Mouse (Mus musculus) kidney, adult 2 months (tissue): ENCODE measurements around the gene Arhgap11a. TPM values are rescaled to one million over a fixed set of nuclear protein-coding genes. Genes with fewer than 3 reads are reported as not detected.

Experiments
- DNase-seq: peaks from one replicate; pipeline ENCODE4 v3.0.0; 2021
- H3K27ac ChIP-seq: fragments of 200-500 bp; 2 replicates; pipeline ENCODE4 v1.5.1; 2012; ENCODE audit warnings: low read depth, low read length, control low read depth, inconsistent platforms; ENCODE audit not compliant: insufficient read depth
- H3K27me3 ChIP-seq: fragments of 200-500 bp; replicated peaks from 2 replicates; pipeline ENCODE4 v1.6.1; 2012; ENCODE audit warnings: mild to moderate bottlenecking, moderate library complexity, low read length, inconsistent platforms; ENCODE audit not compliant: control insufficient read depth, insufficient read depth
- H3K36me3 ChIP-seq: fragments of 200-500 bp; 2 replicates; pipeline ENCODE4 v1.6.1; 2012; ENCODE audit warnings: mild to moderate bottlenecking, moderate library complexity, low read length, inconsistent platforms; ENCODE audit not compliant: control insufficient read depth, insufficient read depth
- H3K4me1 ChIP-seq: fragments of 200-500 bp; 2 replicates; pipeline ENCODE4 v1.6.1; 2011; ENCODE audit warnings: low read length; ENCODE audit not compliant: control insufficient read depth, insufficient read depth
- H3K4me3 ChIP-seq: fragments of 200-500 bp; 2 replicates; pipeline ENCODE4 v1.5.1; 2011; ENCODE audit warnings: mild to moderate bottlenecking, low read depth, low read length, control low read depth; ENCODE audit not compliant: insufficient read depth
- CTCF ChIP-seq: fragments of 200-500 bp; conservative IDR thresholded peaks from 2 replicates; pipeline ENCODE4 v1.5.1; 2011; ENCODE audit warnings: low read depth, mild to moderate bottlenecking, control low read depth, low read length, moderate library complexity, mixed read lengths; ENCODE audit not compliant: insufficient read depth, insufficient read length
- POLR2A ChIP-seq: fragments of 200-500 bp; IDR thresholded peaks from one replicate; pipeline ENCODE4 v1.6.1; 2011; ENCODE audit warnings: low read depth, low read length, control low read depth
- WGBS: fragments of 180-500 bp; shearing (Covaris S2); methylation state at CpG from one replicate; pipeline ENCODE4 v1.1.7; 2018; 5-methylcytosine and 5-hydroxymethylcytosine counted together
- polyA plus RNA-seq: library from polyadenylated mRNA; depleted of rRNA; stranded (reverse); fragments of >200 nt; gene quantifications from 2 replicates; pipeline ENCODE4 v1.2.3, GENCODE M21; 2012; rRNA removed

Arhgap11a gene
- polyA plus RNA-seq, 1 experiment = 1.0 TPM

DNA sequence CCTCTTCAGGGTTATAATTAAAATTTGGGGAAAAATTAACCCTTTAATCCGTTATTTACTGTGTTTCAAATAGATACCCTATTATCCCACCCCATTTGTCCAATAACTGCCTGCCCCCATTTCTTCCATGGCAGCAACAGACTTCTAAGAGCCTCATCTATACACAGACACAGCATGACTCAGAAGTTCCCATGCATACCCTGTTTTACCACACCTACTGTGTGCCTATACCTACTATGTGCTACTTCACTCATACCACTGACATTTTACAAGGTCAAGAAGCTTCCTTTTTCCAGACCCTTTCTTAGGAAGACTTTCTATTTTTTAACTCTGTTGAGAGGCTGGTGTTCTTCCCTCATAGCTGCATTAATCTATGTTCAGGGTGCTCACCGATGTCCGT, 54.9 kb downstream of the Arhgap11a start:
- H3K27me3 ChIP-seq = no peaks in the 10 kb centered on the region
- TF ChIP-seq POLR2A (no peak), CTCF (no peak)
- no peaks in the 10 kb centered on the region for H3K4me1 ChIP-seq
- no peaks in the 10 kb centered on the region for H3K36me3 ChIP-seq
- DNase-seq = no peak
- WGBS = 79% methylated on average over 3 of the region's 3 CpGs
- H3K27ac ChIP-seq = no peak overlapping the region
- no peak overlapping the region for H3K4me3 ChIP-seq

DNA sequence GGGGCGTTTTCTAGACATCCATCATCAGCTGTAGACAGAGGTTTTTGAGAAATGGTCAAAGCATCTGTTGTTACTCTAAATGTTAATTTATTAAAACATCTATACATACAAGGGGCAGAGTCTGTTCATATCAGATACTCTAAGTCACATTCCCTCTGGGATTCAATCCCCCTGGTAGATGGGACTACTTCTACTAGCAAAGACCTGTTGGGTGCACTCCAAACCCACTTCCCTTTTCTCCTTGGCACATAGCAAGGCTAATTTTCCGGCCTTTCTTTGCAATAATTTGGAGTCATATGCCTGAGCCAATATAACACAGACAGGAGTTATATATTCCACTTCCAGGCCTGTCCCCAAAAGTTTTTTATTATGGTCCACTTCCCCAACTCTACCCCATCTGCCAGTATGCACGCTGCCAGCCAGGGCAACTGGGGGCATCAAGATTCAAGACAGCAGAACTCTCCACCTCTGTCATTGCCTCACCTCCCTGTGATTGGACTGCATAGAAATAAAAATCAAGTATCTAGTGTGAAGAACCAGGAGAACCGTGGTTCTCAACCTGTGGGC, 59.6 kb downstream of the Arhgap11a start:
- H3K4me3 ChIP-seq = no peak overlapping the region
- WGBS = 83% methylated on average over 4 of the region's 4 CpGs

DNA sequence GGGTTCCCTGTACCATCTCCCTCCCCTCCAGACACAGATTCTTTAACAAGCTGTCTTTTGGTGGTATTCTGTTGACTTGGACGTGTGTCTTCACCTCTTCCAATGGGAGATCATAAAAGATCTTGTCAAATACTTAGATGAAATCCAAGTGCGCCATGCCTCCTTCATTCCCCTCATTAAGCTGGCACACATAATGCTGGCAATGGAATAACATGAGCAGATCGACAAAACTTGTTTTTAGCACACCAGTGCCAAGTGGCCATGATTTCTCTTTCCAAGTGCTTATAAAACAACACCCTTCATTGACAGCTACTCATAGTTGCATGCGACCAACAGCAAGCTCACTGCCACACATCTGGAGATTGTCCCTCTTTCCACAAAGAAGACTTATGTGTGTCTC, 60.6 kb downstream of the Arhgap11a start:
- TF ChIP-seq CTCF (no peak), POLR2A (no peak)
- WGBS = 83% methylated on average over 4 of the region's 4 CpGs

More for the DNA sequence above, 59.6 kb downstream of the Arhgap11a start:
- H3K27ac ChIP-seq = no peak overlapping the region
- DNase-seq = no peak
- H3K27me3 ChIP-seq = no peaks in the 10 kb centered on the region
- H3K4me1 ChIP-seq = no peaks in the 10 kb centered on the region
- H3K36me3 ChIP-seq = no peaks in the 10 kb centered on the region
- TF ChIP-seq POLR2A (no peak), CTCF (no peak)

DNA sequence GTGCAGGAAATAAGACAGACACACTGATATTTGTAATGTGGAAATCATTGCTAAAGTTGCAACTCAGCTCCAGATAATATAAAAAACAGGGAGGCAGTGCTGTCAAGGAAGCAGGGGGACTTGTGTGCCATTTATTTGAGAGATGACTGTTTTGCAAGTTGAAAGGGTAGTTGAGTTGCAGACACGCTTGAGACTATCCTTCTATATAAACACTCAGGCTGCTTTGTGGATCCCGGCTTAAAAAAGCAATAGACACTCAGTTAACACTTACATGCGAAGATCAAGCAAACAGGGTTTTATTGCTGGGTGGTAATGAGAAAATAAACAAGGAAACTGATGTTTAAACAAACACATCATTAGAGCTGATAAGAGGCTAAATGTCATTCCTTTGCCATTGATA, 63.6 kb downstream of the Arhgap11a start:
- TF ChIP-seq POLR2A (no peak), CTCF (no peak)
- DNase-seq = no peak
- Histone ChIP-seq H3K36me3 (no peaks in the 10 kb centered on the region), H3K27ac (no peak overlapping the region), H3K4me1 (no peaks in the 10 kb centered on the region), H3K4me3 (no peak overlapping the region), H3K27me3 (no peaks in the 10 kb centered on the region)
- 36% methylated on average over 3 of the region's 3 CpGs for WGBS

More for the DNA sequence above, 60.6 kb downstream of the Arhgap11a start:
- Histone ChIP-seq H3K4me3 (no peak overlapping the region), H3K27ac (no peak overlapping the region), H3K4me1 (no peaks in the 10 kb centered on the region), H3K27me3 (no peaks in the 10 kb centered on the region), H3K36me3 (no peaks in the 10 kb centered on the region)
- no peak for DNase-seq

DNA sequence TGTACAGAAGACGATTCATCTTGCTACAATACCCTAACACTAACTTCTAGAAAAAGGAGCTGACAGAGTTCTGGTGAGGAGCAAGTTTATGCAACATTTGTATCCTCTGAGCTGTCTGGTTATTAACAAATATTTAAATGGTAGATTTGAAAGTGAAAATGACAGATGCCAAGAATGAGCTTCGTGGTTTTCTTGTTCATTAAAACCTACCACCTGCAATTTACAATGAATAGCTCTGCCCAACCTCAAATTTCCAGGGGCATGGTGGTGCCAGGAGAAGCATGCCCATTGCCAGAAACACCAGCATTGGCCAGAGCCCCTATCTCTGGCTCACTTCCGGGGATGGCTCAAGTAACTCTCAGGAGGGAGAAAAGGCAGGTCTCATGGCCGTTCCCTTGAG, 66.9 kb downstream of the Arhgap11a start:
- Histone ChIP-seq H3K4me1 (no peaks in the 10 kb centered on the region), H3K27me3 (no peaks in the 10 kb centered on the region), H3K36me3 (no peaks in the 10 kb centered on the region), H3K4me3 (no peak overlapping the region), H3K27ac (no peak overlapping the region)
- no peak for DNase-seq
- TF ChIP-seq CTCF (no peak), POLR2A (no peak)
- WGBS = 78% methylated on average over 4 of the region's 4 CpGs

Other genes with a start within 250 kb of the Arhgap11a start
- gene Grem1, start 90.0 kb downstream of the Arhgap11a start, polyA plus RNA-seq = 0.04 and 0.38 TPM in 2 replicates
- 7.3 and 7.9 TPM in 2 replicates for gene Scg5, start 19.5 kb downstream of the Arhgap11a start, polyA plus RNA-seq
- gene Gjd2, start 165.0 kb upstream of the Arhgap11a start, polyA plus RNA-seq = not detected in 2 replicates
- 4.1 and 4.5 TPM in 2 replicates for gene Actc1, start 204.9 kb upstream of the Arhgap11a start, polyA plus RNA-seq